In the genomic region with DNA sequence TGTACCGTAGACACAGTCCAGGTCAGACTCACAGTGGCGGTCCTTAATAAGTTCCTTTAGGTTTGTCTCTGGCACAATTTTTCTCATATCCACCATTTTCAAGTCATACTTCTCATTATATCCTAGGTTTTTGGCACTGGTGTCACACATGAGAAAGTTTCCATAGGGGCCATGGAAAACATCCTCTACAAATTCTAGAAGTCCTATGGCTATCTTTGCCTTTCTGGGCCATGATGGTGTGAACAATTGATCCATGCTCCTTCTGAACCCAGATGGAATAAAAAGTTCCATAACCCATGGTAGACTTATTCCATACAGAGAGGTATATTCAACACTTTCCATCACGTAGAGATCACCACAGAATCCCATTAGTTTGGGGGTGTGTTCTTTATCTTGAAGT, we compare ENCODE assay signal across 27 mouse cellular contexts. TPM values are rescaled to one million over a fixed set of nuclear protein-coding genes. Genes with fewer than 3 reads are reported as not detected.
DNase-seq lines count a peak whose midpoint lies in the region; ATAC-seq and TF ChIP-seq lines count a peak whose summit lies in the region.
"Had no signal": no experiment of that assay in that cellular context is flagged by ENCODE, and none has a peak within 500 bp of the region (broad histone marks: within the 10 kb centered on the region; RNA-seq: fewer than 3 reads in every experiment).

No protein-coding gene starts in this region.

- no peak for TF ChIP-seq POLR2A in limb, embryonic 14.5 days (IDR thresholded peaks at IDR 0.05; ENCODE audit: borderline replicate concordance, extremely low read depth, insufficient read depth, insufficient read length)
- no peak for TF ChIP-seq POLR2A in myocyte (IDR thresholded peaks at IDR 0.05; ENCODE audit: insufficient read length, low read depth)

- H3K4me1 ChIP-seq in limb, embryonic 14.5 days (ENCODE audit: control insufficient read depth, insufficient read depth, low read length) = no peaks in the 10 kb centered on the region
- no peaks in the 10 kb centered on the region for H3K4me1 ChIP-seq in limb, embryonic 10.5 days
- H3K4me1 ChIP-seq: embryonic facial prominence, embryonic 10.5 days; embryonic facial prominence, embryonic 13.5 days; forebrain, embryonic 12.5 days; forebrain, embryonic 15.5 days; heart, embryonic 10.5 days; heart, embryonic 13.5 days had no signal

- no peak overlapping the region for H3ac ChIP-seq in myocyte (ENCODE audit: control insufficient read depth, insufficient read length)

- no peak overlapping the region for H3K9ac ChIP-seq in limb, embryonic 14.5 days (ENCODE audit: low read depth, low read length, severe bottlenecking)
- H3K9ac ChIP-seq: embryonic facial prominence, embryonic 13.5 days; forebrain, embryonic 12.5 days; forebrain, embryonic 15.5 days; heart, embryonic 13.5 days; hindbrain, embryonic 14.5 days had no signal

- H3K9me3 ChIP-seq in limb, embryonic 14.5 days (ENCODE audit: control insufficient read depth, low read length) = no peaks in the 10 kb centered on the region
- no peaks in the 10 kb centered on the region for H3K9me3 ChIP-seq in limb, embryonic 10.5 days (replicated peaks)
- H3K9me3 ChIP-seq: embryonic facial prominence, embryonic 10.5 days; embryonic facial prominence, embryonic 13.5 days; forebrain, embryonic 12.5 days; forebrain, embryonic 15.5 days; heart, embryonic 10.5 days; heart, embryonic 13.5 days had no signal

- no peaks in the 10 kb centered on the region for H3K27me3 ChIP-seq in limb, embryonic 14.5 days (ENCODE audit: control insufficient read depth, insufficient read depth, low read length)
- H3K27me3 ChIP-seq in limb, embryonic 10.5 days (ENCODE audit: low read depth, poor library complexity, severe bottlenecking) = no peaks in the 10 kb centered on the region
- no peaks in the 10 kb centered on the region for H3K27me3 ChIP-seq in myocyte (ENCODE audit: control insufficient read depth, insufficient read depth, insufficient read length)
- H3K27me3 ChIP-seq: embryonic facial prominence, embryonic 13.5 days; forebrain, embryonic 12.5 days; forebrain, embryonic 15.5 days; heart, embryonic 13.5 days had no signal

- 81% methylated on average over 3 of the region's 3 CpGs for WGBS in limb, embryonic 14.5 days
- WGBS in limb, embryonic 10.5 days = 86% methylated on average over 3 of the region's 3 CpGs

- DNase-seq in embryo, embryonic 9.5 days (ENCODE audit: extremely low spot score) = peak; percentile 33
- DNase-seq in embryo, embryonic 10.5 days (ENCODE audit: low spot score) = no peak
- DNase-seq in limb, embryonic 14.5 days (ENCODE audit: low spot score) = no peak
- no peak for DNase-seq in limb, embryonic 10.5 days (ENCODE audit: low spot score)
- no peak for DNase-seq in retina, embryonic 14.5 days (ENCODE audit: low spot score)
- DNase-seq: adrenal gland, adult 8-10 months; adrenal gland, postnatal 25 days; B cell, adult 2 months; cerebellum, adult 18-20 months; cerebellum, adult 9-10 months; cerebellum, postnatal 14 days; gastrocnemius, postnatal 25 days; heart, adult 2 months; heart, postnatal 14 days; heart, postnatal 4 days had no signal

- 0 out of 2 replicates have a peak, but pooled peaks have one; percentile 10 for ATAC-seq in limb, embryonic 14.5 days (ENCODE audit: low FRiP score, low read depth)
- ATAC-seq: activated CD4-positive, CD25-positive, alpha-beta regulatory T cell, adult 4 months; forebrain, embryonic 15.5 days; hindbrain, postnatal 0 days; inflammation-experienced regulatory T-cells, adult 6 months had no signal

- no peak overlapping the region for H3K27ac ChIP-seq in limb, embryonic 14.5 days (replicated peaks; ENCODE audit: low read depth, low read length)
- no peak overlapping the region for H3K27ac ChIP-seq in limb, embryonic 10.5 days
- H3K27ac ChIP-seq: embryonic facial prominence, embryonic 10.5 days; embryonic facial prominence, embryonic 13.5 days; forebrain, embryonic 12.5 days; forebrain, embryonic 15.5 days; heart, adult 2 months; heart, embryonic 10.5 days; heart, embryonic 13.5 days; hindbrain, embryonic 14.5 days; hindbrain, postnatal 0 days had no signal

- peaks cover 56% of the 10 kb centered on the region for H3K36me3 ChIP-seq in limb, embryonic 14.5 days (ENCODE audit: control insufficient read depth, insufficient read depth, low read length)
- H3K36me3 ChIP-seq in limb, embryonic 10.5 days = peaks cover 57% of the 10 kb centered on the region
- H3K36me3 ChIP-seq in myocyte (ENCODE audit: control insufficient read depth, insufficient read depth) = peaks cover 56% of the 10 kb centered on the region

- H3K4me2 ChIP-seq in limb, embryonic 14.5 days (replicated peaks; ENCODE audit: low read depth, low read length, severe bottlenecking) = no peak overlapping the region
- H3K4me2 ChIP-seq in myocyte (ENCODE audit: low read depth) = no peak overlapping the region
- H3K4me2 ChIP-seq: embryonic facial prominence, embryonic 13.5 days; forebrain, embryonic 12.5 days; forebrain, embryonic 15.5 days; heart, embryonic 13.5 days; hindbrain, embryonic 14.5 days had no signal

- H3K4me3 ChIP-seq in limb, embryonic 14.5 days (replicated peaks; ENCODE audit: low read length) = no peak overlapping the region
- H3K4me3 ChIP-seq in limb, embryonic 10.5 days = no peak overlapping the region
- no peak overlapping the region for H3K4me3 ChIP-seq in myocyte
- H3K4me3 ChIP-seq: embryonic facial prominence, embryonic 10.5 days; embryonic facial prominence, embryonic 13.5 days; erythroblast, embryonic 14.5 days; forebrain, embryonic 12.5 days; forebrain, embryonic 15.5 days; heart, adult 2 months; heart, embryonic 10.5 days; heart, embryonic 13.5 days had no signal

- peaks cover 7% of the 10 kb centered on the region for H3K79me2 ChIP-seq in myocyte (ENCODE audit: control insufficient read depth, insufficient read depth)

TF ChIP-seq in myocyte, 11 proteins besides CTCF, POLR2A, EP300 and RAD21:
- no peak for TF ChIP-seq MYOD1 (IDR thresholded peaks at IDR 0.05; ENCODE audit: control insufficient read depth in 1 of 3, insufficient read length in 2 of 3, low read depth in 2 of 3)
- TF ChIP-seq POLR2AphosphoS2 (IDR thresholded peaks at IDR 0.05; ENCODE audit: insufficient read length, low read depth) = peak; percentile 67
TF ChIP-seq in myocyte: peak in this region for 1.

RNA-seq across cellular contexts. Expression of a gene that starts 9.4 kb away (rescaled TPM):
- 257 and 273 TPM in 2 replicates for polyA plus RNA-seq in limb, embryonic 14.5 days (2012; rRNA removed)
- polyA plus RNA-seq in limb, embryonic 14.5 days (2014; fragmentation: Nextera tagmentation; extraction: Ambion mirVana) = 66.4 and 68.7 TPM in 2 replicates
- polyA plus RNA-seq in limb, embryonic 10.5 days (2016; fragmentation: Nextera tagmentation; extraction: Ambion mirVana) = 94.0 and 96.0 TPM in 2 replicates
- 207 TPM for polyA plus RNA-seq in myocyte (2012; fragmentation: generic; extraction: Trizol)

RNA-seq across cellular contexts. Expression of a gene that starts 34.8 kb away (rescaled TPM):
- polyA plus RNA-seq in limb, embryonic 14.5 days (2012; rRNA removed) = 28.7 and 31.2 TPM in 2 replicates
- 60.2 and 70.8 TPM in 2 replicates for polyA plus RNA-seq in limb, embryonic 14.5 days (2014; fragmentation: Nextera tagmentation; extraction: Ambion mirVana)
- 61.2 and 61.8 TPM in 2 replicates for polyA plus RNA-seq in limb, embryonic 10.5 days (2016; fragmentation: Nextera tagmentation; extraction: Ambion mirVana)
- polyA plus RNA-seq in myocyte (2012; fragmentation: generic; extraction: Trizol) = 8.4 TPM
